Mouse (Mus musculus): ENCODE data around the gene Ptprg. TPM values are rescaled to one million over a fixed set of nuclear protein-coding genes. Genes with fewer than 3 reads are reported as not detected.

Ptprg gene
- 15.2 and 16.5 TPM in 2 replicates for polyA plus RNA-seq (2014; fragmentation: Nextera tagmentation; extraction: Ambion mirVana)

DNA sequence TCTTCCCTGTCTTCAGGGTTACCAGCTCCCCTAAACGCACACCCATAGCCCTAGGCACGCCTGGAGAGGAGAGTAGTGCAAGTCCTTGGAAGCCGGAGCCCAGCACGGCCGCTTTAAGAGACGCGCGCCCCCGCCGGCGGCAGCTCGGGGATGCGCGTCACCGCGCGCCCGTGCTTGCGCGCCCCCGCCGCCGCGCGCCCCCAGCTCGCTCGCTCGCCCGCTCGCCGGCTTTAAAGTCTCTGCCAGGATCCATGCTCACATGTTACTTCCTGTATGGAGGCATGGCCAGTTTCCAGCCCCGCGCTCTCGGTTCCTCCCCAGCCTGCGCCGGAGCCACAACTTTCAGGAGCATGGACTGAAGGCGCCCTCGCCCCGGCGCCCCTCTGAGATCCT is at the start of gene Ptprg:
Ptprg (plus strand) TSS at position 260 of the 393 bp plus-strand sequence.
- H3K36me3 ChIP-seq (ENCODE audit: control insufficient read depth, insufficient read depth, low read length), result no peaks in the 10 kb centered on the region
- 0 out of 2 replicates have a peak, but pooled peaks cover 8% of the 10 kb centered on the region for H3K4me1 ChIP-seq (ENCODE audit: control insufficient read depth, insufficient read depth, low read length)
- no peaks in the 10 kb centered on the region for H3K27me3 ChIP-seq (ENCODE audit: control insufficient read depth, insufficient read depth, low read length)
- ATAC-seq (replicated peaks; ENCODE audit: insufficient number of reproducible peaks, low FRiP score, low TSS enrichment), result peak; percentile 81
- H3K4me2 ChIP-seq, result peak within 1 kb of the TSS; percentile 77
- peak within 1 kb of the TSS; percentile 95 for H3K27ac ChIP-seq (ENCODE audit: low read depth, low read length)
- H3K4me3 ChIP-seq (ENCODE audit: low read depth, low read length), result peak within 1 kb of the TSS; percentile 73
- H3K9me3 ChIP-seq (replicated peaks; ENCODE audit: control insufficient read depth, low read length), result no peaks in the 10 kb centered on the region
- under 1% methylated on average over 40 of the region's 40 CpGs for WGBS (ENCODE audit: insufficient replicate concordance)
- H3K9ac ChIP-seq (ENCODE audit: low read depth, low read length), result peak within 1 kb of the TSS; percentile 86

DNA sequence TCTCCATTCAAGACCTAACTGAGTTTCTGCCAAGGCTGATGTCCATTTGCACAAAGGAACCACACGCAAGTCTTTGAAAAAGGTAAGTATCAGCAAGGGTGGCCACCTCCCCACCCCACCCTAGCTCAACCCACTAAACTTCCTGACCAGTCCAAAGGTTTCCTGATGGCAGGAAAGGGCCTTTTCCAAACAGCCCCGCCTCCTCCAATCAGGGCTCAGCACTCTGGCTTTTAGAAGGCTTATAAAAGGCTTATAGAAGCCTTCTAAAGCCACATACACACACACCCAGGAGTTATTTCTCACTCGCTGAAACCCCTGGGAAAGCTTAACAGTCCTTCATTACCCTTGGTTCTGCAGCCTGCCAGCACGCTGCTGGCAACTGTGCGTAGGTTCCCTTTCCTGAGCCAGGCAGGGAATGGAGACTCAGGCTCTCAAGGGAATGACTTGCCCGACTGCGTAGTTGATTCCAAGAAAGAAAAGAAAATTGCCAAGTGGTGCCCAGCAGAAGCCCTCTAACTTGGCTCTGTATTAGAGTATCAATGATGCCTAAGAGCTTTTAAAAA is 49.4 kb upstream of the Ptprg start:
- no peak overlapping the region for H3K9ac ChIP-seq (ENCODE audit: low read depth, low read length)
- H3K27ac ChIP-seq (ENCODE audit: low read depth, low read length), result no peak overlapping the region
- ATAC-seq (replicated peaks; ENCODE audit: insufficient number of reproducible peaks, low FRiP score, low TSS enrichment), result no peak
- no peak overlapping the region for H3K4me3 ChIP-seq (ENCODE audit: low read depth, low read length)
- WGBS (ENCODE audit: insufficient replicate concordance), result 64% methylated on average over 7 of the region's 7 CpGs
- H3K4me1 ChIP-seq (ENCODE audit: control insufficient read depth, insufficient read depth, low read length), result no peaks in the 10 kb centered on the region
- H3K4me2 ChIP-seq, result no peak overlapping the region
- H3K36me3 ChIP-seq (ENCODE audit: control insufficient read depth, insufficient read depth, low read length), result no peaks in the 10 kb centered on the region
- no peaks in the 10 kb centered on the region for H3K9me3 ChIP-seq (replicated peaks; ENCODE audit: control insufficient read depth, low read length)
- H3K27me3 ChIP-seq (ENCODE audit: control insufficient read depth, insufficient read depth, low read length), result no peaks in the 10 kb centered on the region

DNA sequence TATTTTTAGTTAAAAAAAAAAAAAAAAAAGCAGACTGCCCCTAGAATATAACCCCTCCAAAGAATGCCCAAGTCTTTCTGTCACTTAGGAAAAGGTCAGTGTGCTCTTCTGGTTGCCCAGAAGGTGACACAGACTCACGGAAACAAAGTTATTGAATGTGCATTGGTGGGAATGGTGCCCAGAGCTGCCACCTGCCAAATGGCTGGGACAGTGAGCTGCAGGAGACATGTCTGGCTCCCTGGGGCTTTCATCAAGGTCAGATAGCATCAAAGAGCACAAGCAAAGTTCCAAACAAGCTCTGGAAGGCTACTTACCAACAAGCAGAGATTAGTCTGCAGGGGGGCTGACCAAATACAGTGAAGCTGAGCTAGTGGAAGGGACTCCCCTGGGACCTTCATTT is 43.2 kb upstream of the Ptprg start:
- Histone ChIP-seq H3K4me1 (ENCODE audit: control insufficient read depth, insufficient read depth, low read length) (no peaks in the 10 kb centered on the region), H3K4me3 (ENCODE audit: low read depth, low read length) (no peak overlapping the region), H3K27ac (ENCODE audit: low read depth, low read length) (no peak overlapping the region), H3K27me3 (ENCODE audit: control insufficient read depth, insufficient read depth, low read length) (no peaks in the 10 kb centered on the region), H3K4me2 (no peak overlapping the region), H3K36me3 (ENCODE audit: control insufficient read depth, insufficient read depth, low read length) (no peaks in the 10 kb centered on the region), H3K9me3 (replicated peaks; ENCODE audit: control insufficient read depth, low read length) (no peaks in the 10 kb centered on the region), H3K9ac (ENCODE audit: low read depth, low read length) (no peak overlapping the region)
- ATAC-seq (replicated peaks; ENCODE audit: insufficient number of reproducible peaks, low FRiP score, low TSS enrichment), result no peak
- 43% methylated on average over 1 of the region's 1 CpGs for WGBS (ENCODE audit: insufficient replicate concordance)

- WGBS (ENCODE audit: insufficient replicate concordance), result 90% methylated on average over 2 of the region's 2 CpGs
- Histone ChIP-seq H3K27ac (ENCODE audit: low read depth, low read length) (no peak overlapping the region), H3K27me3 (ENCODE audit: control insufficient read depth, insufficient read depth, low read length) (no peaks in the 10 kb centered on the region), H3K9ac (ENCODE audit: low read depth, low read length) (no peak overlapping the region), H3K4me3 (ENCODE audit: low read depth, low read length) (no peak overlapping the region), H3K36me3 (ENCODE audit: control insufficient read depth, insufficient read depth, low read length) (no peaks in the 10 kb centered on the region), H3K4me2 (no peak overlapping the region), H3K4me1 (ENCODE audit: control insufficient read depth, insufficient read depth, low read length) (no peaks in the 10 kb centered on the region), H3K9me3 (replicated peaks; ENCODE audit: control insufficient read depth, low read length) (no peaks in the 10 kb centered on the region)
- no peak for ATAC-seq (replicated peaks; ENCODE audit: insufficient number of reproducible peaks, low FRiP score, low TSS enrichment)
These were observed 34.2 kb upstream of the Ptprg start for GRCm38 (mm10) chr14:11519171-11519570.

- no peak overlapping the region for H3K27ac ChIP-seq (ENCODE audit: low read depth, low read length)
- no peaks in the 10 kb centered on the region for H3K9me3 ChIP-seq (replicated peaks; ENCODE audit: control insufficient read depth, low read length)
- 74% methylated on average over 3 of the region's 3 CpGs for WGBS (ENCODE audit: insufficient replicate concordance)
- no peaks in the 10 kb centered on the region for H3K4me1 ChIP-seq (ENCODE audit: control insufficient read depth, insufficient read depth, low read length)
- no peak for ATAC-seq (replicated peaks; ENCODE audit: insufficient number of reproducible peaks, low FRiP score, low TSS enrichment)
- no peak overlapping the region for H3K4me3 ChIP-seq (ENCODE audit: low read depth, low read length)
- no peaks in the 10 kb centered on the region for H3K36me3 ChIP-seq (ENCODE audit: control insufficient read depth, insufficient read depth, low read length)
- no peak overlapping the region for H3K9ac ChIP-seq (ENCODE audit: low read depth, low read length)
- H3K27me3 ChIP-seq (ENCODE audit: control insufficient read depth, insufficient read depth, low read length), result no peaks in the 10 kb centered on the region
- no peak overlapping the region for H3K4me2 ChIP-seq
These were observed 30.3 kb upstream of the Ptprg start for GRCm38 (mm10) chr14:11523052-11523451.

- H3K9me3 ChIP-seq (replicated peaks; ENCODE audit: control insufficient read depth, low read length), result no peaks in the 10 kb centered on the region
- no peaks in the 10 kb centered on the region for H3K36me3 ChIP-seq (ENCODE audit: control insufficient read depth, insufficient read depth, low read length)
- no peak overlapping the region for H3K4me2 ChIP-seq
- no peak overlapping the region for H3K9ac ChIP-seq (ENCODE audit: low read depth, low read length)
- WGBS (ENCODE audit: insufficient replicate concordance), result 81% methylated on average over 4 of the region's 4 CpGs
- no peak for ATAC-seq (replicated peaks; ENCODE audit: insufficient number of reproducible peaks, low FRiP score, low TSS enrichment)
- H3K27me3 ChIP-seq (ENCODE audit: control insufficient read depth, insufficient read depth, low read length), result no peaks in the 10 kb centered on the region
- H3K4me3 ChIP-seq (ENCODE audit: low read depth, low read length), result no peak overlapping the region
- no peak overlapping the region for H3K27ac ChIP-seq (ENCODE audit: low read depth, low read length)
- H3K4me1 ChIP-seq (ENCODE audit: control insufficient read depth, insufficient read depth, low read length), result no peaks in the 10 kb centered on the region
These were observed 23.7 kb upstream of the Ptprg start for GRCm38 (mm10) chr14:11529591-11529990.

DNA sequence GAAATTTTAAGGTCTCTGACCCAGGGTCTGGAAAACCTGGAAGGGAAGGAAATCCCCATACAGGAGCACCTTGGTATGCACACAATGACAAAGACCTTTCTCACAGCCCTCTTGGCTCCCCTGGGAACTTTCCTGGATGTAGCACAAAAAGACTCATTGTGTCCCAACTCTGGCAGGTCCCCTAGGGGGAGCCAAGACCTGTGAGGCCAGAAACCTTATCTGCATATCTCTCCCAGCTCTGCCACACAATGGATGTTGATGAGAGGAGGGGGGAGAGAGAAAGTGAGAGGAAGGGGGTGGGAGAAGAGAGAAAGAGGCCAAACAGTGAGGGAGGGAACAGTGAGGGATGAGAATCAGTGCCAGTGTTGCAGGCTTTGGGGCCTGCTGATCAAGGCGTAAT is 18.9 kb upstream of the Ptprg start:
- H3K4me2 ChIP-seq, result no peak overlapping the region
- H3K4me1 ChIP-seq (ENCODE audit: control insufficient read depth, insufficient read depth, low read length), result no peaks in the 10 kb centered on the region
- H3K9ac ChIP-seq (ENCODE audit: low read depth, low read length), result no peak overlapping the region
- no peaks in the 10 kb centered on the region for H3K9me3 ChIP-seq (replicated peaks; ENCODE audit: control insufficient read depth, low read length)
- no peak overlapping the region for H3K27ac ChIP-seq (ENCODE audit: low read depth, low read length)
- no peak for ATAC-seq (replicated peaks; ENCODE audit: insufficient number of reproducible peaks, low FRiP score, low TSS enrichment)
- no peaks in the 10 kb centered on the region for H3K36me3 ChIP-seq (ENCODE audit: control insufficient read depth, insufficient read depth, low read length)
- H3K4me3 ChIP-seq (ENCODE audit: low read depth, low read length), result no peak overlapping the region
- 36% methylated on average over 1 of the region's 1 CpGs for WGBS (ENCODE audit: insufficient replicate concordance)
- H3K27me3 ChIP-seq (ENCODE audit: control insufficient read depth, insufficient read depth, low read length), result no peaks in the 10 kb centered on the region

- ATAC-seq (replicated peaks; ENCODE audit: insufficient number of reproducible peaks, low FRiP score, low TSS enrichment), result no peak
- no peak overlapping the region for H3K4me2 ChIP-seq
- no peaks in the 10 kb centered on the region for H3K36me3 ChIP-seq (ENCODE audit: control insufficient read depth, insufficient read depth, low read length)
- no peak overlapping the region for H3K4me3 ChIP-seq (ENCODE audit: low read depth, low read length)
- H3K9me3 ChIP-seq (replicated peaks; ENCODE audit: control insufficient read depth, low read length), result no peaks in the 10 kb centered on the region
- 72% methylated on average over 5 of the region's 5 CpGs for WGBS (ENCODE audit: insufficient replicate concordance)
- no peak overlapping the region for H3K27ac ChIP-seq (ENCODE audit: low read depth, low read length)
- no peaks in the 10 kb centered on the region for H3K4me1 ChIP-seq (ENCODE audit: control insufficient read depth, insufficient read depth, low read length)
- H3K27me3 ChIP-seq (ENCODE audit: control insufficient read depth, insufficient read depth, low read length), result no peaks in the 10 kb centered on the region
- H3K9ac ChIP-seq (ENCODE audit: low read depth, low read length), result no peak overlapping the region
These were observed 17.2 kb upstream of the Ptprg start for GRCm38 (mm10) chr14:11536121-11536520.

DNA sequence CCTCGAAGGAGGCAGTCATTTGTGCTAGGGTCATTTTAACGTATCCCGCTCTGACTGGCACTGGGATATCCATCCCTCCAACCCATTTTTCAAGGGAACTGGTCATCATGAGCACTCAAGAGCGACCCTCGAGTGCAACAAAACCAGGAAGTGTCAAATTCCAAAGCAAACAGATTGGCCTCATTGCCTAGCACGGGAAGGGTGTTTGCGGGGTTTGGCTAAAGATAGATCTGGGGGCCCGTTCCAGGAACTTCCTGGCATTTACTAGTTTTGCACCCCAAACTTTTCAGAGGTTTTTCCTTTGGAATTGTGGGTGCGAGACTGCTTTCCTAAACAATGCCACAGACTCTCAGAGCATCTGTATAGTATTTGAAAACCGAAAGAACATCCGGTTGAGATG is 1.4 kb upstream of the Ptprg start:
- Histone ChIP-seq H3K27me3 (ENCODE audit: control insufficient read depth, insufficient read depth, low read length) (no peaks in the 10 kb centered on the region), H3K9ac (ENCODE audit: low read depth, low read length) (peak overlapping the region; percentile 86; the same call in 1 of the 2 replicates), H3K4me1 (ENCODE audit: control insufficient read depth, insufficient read depth, low read length) (0 out of 2 replicates have a peak, but pooled peaks cover 6% of the 10 kb centered on the region), H3K4me2 (peak overlapping the region; percentile 77), H3K27ac (ENCODE audit: low read depth, low read length) (no peak overlapping the region), H3K4me3 (ENCODE audit: low read depth, low read length) (peak overlapping the region; percentile 73), H3K36me3 (ENCODE audit: control insufficient read depth, insufficient read depth, low read length) (no peaks in the 10 kb centered on the region), H3K9me3 (replicated peaks; ENCODE audit: control insufficient read depth, low read length) (no peaks in the 10 kb centered on the region)
- no peak for ATAC-seq (replicated peaks; ENCODE audit: insufficient number of reproducible peaks, low FRiP score, low TSS enrichment)
- WGBS (ENCODE audit: insufficient replicate concordance), result 9% methylated on average over 11 of the region's 11 CpGs
